Mouse (Mus musculus) bone marrow, adult 2 months (tissue): ENCODE data around the gene Nicn1. TPM values are rescaled to one million over a fixed set of nuclear protein-coding genes. Genes with fewer than 3 reads are reported as not detected.
"Not testable (repeated sequence)": the region's sequence is repeated elsewhere in the genome, so short reads cannot be mapped to it uniquely, and the experiment has no call there.

Experiments
- H3K27ac ChIP-seq: fragments of 200-500 bp; 2 replicates; pipeline ENCODE4 v1.5.1; 2012; ENCODE audit warnings: low read depth, mild to moderate bottlenecking, control low read depth, inconsistent platforms, low read length; ENCODE audit not compliant: control insufficient read depth, poor library complexity, insufficient read depth
- H3K4me1 ChIP-seq: fragments of 200-500 bp; 2 replicates; pipeline ENCODE4 v1.6.1; 2011; ENCODE audit warnings: low read length; ENCODE audit not compliant: control insufficient read depth, insufficient read depth
- H3K4me3 ChIP-seq: fragments of 200-500 bp; replicated peaks from 2 replicates; pipeline ENCODE3; 2011; ENCODE audit warnings: mild to moderate bottlenecking, low read depth, low read length, control low read depth; ENCODE audit not compliant: control insufficient read depth
- CTCF ChIP-seq: fragments of 200-500 bp; IDR thresholded peaks from 2 replicates; pipeline ENCODE4 v1.5.1; 2011; ENCODE audit warnings: low read length, control low read depth; ENCODE audit not compliant: control insufficient read depth, insufficient read depth
- POLR2A ChIP-seq: fragments of 200-500 bp; IDR thresholded peaks from 2 replicates; pipeline ENCODE4 v1.6.1; 2011; ENCODE audit warnings: low read depth, mild to moderate bottlenecking, control low read depth, low read length, borderline replicate concordance; ENCODE audit not compliant: control insufficient read depth
- WGBS: fragments of 180-500 bp; shearing (Covaris S2); methylation state at CpG from one replicate; pipeline ENCODE4 v1.1.7; 2018; 5-methylcytosine and 5-hydroxymethylcytosine counted together
- polyA plus RNA-seq: library from polyadenylated mRNA; stranded (reverse); fragments of >200 nt; gene quantifications from 2 replicates; pipeline ENCODE4 v1.2.4, GENCODE M21; 2011; ENCODE audit warnings: low replicate concordance; ENCODE audit not compliant: missing spikeins, insufficient read depth, insufficient read length

The Nicn1 gene
- polyA plus RNA-seq, 1 experiment: 2.3 TPM

DNA sequence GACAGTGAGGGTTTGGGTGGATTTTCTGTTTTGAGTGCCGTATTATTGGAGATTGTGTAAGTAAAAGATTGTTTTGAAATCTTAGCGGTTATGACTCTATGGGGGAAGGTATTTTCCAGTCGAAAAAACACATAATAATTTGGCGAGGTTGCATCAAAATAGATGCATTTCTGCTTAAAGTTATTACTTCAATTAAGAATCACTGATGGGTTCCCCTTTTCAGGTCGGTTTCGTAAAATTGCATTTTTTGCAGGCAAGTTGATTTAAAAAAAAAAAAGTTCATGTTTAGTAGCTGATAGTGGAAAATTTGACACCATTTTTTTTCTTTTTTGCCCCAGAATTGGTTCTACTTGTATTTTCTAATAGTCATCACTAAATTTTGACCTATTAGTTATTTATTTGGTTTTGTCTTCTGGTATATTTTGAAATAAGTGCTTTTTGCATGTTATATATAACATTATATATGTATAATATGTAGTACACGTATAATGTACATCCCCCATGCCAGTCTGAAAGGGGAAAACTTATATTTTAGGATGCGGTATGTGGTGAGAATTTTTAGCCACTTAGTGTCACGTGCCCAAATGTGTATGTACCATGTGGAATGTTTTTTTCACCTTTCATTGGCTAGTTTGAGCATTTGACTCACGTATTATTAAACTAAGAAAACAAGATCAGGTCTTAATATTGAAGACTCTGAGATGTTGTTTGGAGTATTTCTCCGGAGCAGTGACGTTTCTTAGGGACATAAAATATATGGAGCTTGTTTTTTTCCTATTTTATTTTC, 17.0 kb downstream of the Nicn1 start:
- Histone ChIP-seq H3K4me3 (peak overlapping the region; percentile 93), H3K4me1 (peaks cover 4% of the 10 kb centered on the region; the same call in 1 of the 2 replicates), H3K27ac (peak overlapping the region; percentile 99)
- no peak for TF ChIP-seq CTCF
- TF ChIP-seq POLR2A: no peak
- 2% methylated on average over 12 of the region's 12 CpGs for WGBS

DNA sequence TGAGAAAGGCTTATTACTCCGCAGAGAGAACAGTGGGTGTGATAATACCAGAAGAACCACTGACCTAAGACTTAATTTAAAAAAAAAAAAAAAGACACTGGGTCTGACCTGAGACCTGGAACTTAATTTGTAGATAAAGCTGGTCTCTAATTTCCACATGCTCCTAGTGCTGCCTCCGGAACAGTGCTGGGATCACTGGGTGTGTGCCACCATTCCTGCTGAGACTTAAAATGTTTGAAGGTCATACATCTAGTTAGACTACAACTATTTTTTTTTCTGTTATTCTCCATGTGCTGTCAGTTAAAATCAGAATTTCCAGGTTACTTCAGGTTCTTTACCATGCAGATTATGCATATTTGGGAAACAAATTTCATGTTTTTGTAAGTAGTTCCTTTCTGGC, 17.9 kb downstream of the Nicn1 start:
- no peak overlapping the region for H3K27ac ChIP-seq
- peaks cover 4% of the 10 kb centered on the region; the same call in 1 of the 2 replicates for H3K4me1 ChIP-seq
- WGBS: 45% methylated on average over 2 of the region's 2 CpGs
- TF ChIP-seq CTCF: no peak
- no peak for TF ChIP-seq POLR2A
- H3K4me3 ChIP-seq: peak overlapping the region; percentile 67

DNA sequence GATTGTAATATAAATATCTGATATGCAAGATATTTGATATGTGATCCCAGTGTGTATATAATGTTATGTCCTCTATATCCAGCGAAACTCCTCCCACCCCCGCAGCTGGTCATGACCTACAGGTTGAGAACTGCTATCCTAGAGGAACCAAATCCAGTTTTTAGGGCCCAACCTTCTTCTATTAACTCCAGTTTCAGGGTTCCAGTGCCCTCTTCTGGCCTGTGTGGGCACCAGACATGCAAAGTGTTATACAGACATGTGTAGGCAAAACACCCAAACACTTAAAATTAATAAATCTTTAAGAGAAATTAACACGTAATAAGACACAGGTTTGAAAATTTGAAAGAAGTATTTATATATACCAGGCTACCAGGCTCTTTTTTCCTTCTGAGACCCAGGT, 27.3 kb downstream of the Nicn1 start:
- no peak overlapping the region for H3K27ac ChIP-seq
- WGBS: 87% methylated on average over 3 of the region's 3 CpGs
- TF ChIP-seq CTCF (peak; percentile 16; the same call in 1 of the 2 replicates), POLR2A (no peak)
- H3K4me3 ChIP-seq: no peak overlapping the region
- peaks cover 1% of the 10 kb centered on the region; the same call in 1 of the 2 replicates for H3K4me1 ChIP-seq

DNA sequence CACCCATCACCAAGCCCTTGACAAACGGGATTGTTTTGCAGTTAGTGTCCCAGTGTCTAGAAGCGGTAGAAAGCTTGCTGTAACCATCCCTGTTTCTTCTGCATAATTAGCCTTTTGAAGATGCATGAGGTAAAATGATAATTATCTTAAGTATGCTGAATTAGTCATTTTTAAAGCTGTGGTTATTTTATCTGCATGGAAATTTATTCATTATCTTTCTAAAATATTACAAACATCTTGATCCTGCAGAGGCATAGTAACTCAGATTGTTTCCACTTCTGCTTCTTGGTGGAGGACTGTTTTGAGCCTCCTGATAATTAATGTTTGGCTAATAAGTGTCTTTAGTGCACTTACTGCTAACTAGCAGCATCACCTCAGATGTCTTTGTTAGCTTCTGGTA, 28.2 kb downstream of the Nicn1 start:
- 75% methylated on average over 2 of the region's 2 CpGs for WGBS

DNA sequence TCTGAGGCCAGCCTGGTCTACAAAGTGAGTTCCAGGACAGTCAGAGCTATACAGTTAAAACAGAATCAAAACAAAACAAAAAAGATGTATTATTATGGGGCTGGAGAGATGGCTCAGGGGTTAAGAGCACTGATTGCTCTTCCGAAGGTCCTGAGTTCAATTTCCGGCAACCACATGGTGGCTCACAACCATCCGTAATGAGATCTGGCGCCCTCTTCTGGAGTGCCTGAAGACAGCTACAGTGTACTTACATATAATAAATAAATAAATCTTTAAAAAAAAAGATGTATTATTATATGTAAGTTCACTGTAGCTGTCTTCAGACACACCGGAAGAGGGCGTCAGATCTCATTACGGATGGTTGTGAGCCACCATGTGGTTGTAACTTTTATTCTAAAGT, 31.8 kb downstream of the Nicn1 start:
- not testable (repeated sequence) for H3K4me3 ChIP-seq, H3K27ac ChIP-seq, H3K4me1 ChIP-seq
- 75% methylated on average over 7 of the region's 7 CpGs for WGBS

More for the DNA sequence above, 28.2 kb downstream of the Nicn1 start:
- no peak for TF ChIP-seq POLR2A
- no peak for TF ChIP-seq CTCF
- no peak overlapping the region for H3K27ac ChIP-seq
- peaks cover 1% of the 10 kb centered on the region; the same call in 1 of the 2 replicates for H3K4me1 ChIP-seq
- H3K4me3 ChIP-seq: no peak overlapping the region

DNA sequence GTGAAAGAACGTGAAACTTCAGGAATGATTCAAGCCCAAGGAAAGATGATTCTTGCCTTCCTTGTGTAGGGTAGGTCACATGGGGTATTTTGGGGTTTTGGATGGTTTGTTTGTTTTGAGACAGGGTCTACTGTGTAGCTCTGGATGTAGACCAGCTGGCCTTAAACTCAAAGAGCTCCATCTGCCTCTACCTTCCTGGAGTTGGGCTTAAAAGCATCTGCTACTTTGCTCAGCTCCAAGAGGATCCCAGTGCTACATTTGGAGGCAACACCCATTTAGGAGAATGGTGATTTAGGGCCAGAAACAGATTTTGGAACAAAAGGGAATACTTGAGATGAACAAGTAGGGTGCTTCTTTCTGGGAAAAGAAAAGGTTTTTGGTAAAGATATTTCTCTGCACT, 34.6 kb downstream of the Nicn1 start:
- 80% methylated on average over 1 of the region's 1 CpGs for WGBS
- H3K27ac ChIP-seq: no peak overlapping the region
- TF ChIP-seq CTCF (no peak), POLR2A (no peak)
- H3K4me3 ChIP-seq: no peak overlapping the region
- no peaks in the 10 kb centered on the region; the same call in 1 of the 2 replicates for H3K4me1 ChIP-seq

DNA sequence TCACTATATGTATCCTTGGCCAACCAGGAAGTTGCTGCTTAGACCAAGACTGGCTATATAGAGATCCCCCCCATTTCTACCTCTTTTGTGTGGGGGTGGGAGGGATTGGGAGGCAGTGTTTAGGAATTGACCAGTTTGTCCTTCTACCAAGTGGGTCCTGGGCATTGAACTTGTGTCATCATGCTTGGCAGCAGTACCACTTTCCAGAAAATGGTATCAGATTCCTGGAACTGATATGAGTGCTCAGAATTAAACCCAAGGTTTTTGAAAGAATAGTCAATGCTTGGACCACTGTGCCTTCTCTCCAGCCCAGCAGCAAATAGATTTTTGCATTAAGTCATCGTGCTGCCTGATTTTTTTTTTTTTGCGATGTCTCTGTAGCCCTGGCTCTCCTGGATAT, 35.6 kb downstream of the Nicn1 start:
- TF ChIP-seq CTCF (no peak), POLR2A (no peak)
- Histone ChIP-seq H3K4me1 (no peaks in the 10 kb centered on the region; the same call in 1 of the 2 replicates), H3K27ac (no peak overlapping the region), H3K4me3 (no peak overlapping the region)
- 83% methylated on average over 2 of the region's 2 CpGs for WGBS

DNA sequence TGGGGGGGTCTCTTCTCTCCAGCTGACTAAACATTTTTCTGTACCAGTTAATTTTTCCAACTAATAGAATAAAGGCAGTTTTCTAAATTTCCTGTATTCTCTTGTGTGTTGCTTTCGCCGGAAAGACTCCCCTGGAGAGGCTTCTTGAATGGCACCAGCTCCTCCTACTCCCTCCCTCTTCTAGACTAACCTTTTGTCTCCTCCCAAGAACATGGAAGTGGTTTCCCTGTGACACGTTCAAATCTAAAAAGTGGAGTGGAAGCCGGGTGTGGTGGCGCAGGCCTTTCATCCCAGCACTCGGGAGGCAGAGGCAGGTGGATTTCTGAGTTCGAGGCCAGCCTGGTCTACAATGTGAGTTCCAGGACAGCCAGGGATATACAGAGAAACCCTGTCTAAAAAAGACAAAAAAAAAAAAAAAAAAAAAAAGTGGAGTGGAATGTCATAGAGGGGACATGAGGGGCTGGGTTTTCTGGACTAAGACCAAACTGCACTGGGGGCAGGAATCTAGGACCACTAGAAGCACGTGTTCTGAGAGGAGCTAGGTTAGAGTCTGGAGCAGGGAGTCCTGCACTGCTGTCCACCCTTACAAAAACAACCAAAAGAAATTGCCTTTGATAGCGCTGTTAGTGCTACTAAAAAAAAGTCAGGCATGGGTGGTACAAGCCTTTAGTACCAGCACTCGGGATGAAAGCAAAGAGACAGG, 47.8 kb downstream of the Nicn1 start:
- H3K4me1 ChIP-seq: peaks cover 3% of the 10 kb centered on the region; the same call in 1 of the 2 replicates
- TF ChIP-seq POLR2A: no peak
- no peak for TF ChIP-seq CTCF
- H3K4me3 ChIP-seq: no peak overlapping the region
- peak overlapping the region; percentile 96 for H3K27ac ChIP-seq
- WGBS: 51% methylated on average over 10 of the region's 10 CpGs

DNA sequence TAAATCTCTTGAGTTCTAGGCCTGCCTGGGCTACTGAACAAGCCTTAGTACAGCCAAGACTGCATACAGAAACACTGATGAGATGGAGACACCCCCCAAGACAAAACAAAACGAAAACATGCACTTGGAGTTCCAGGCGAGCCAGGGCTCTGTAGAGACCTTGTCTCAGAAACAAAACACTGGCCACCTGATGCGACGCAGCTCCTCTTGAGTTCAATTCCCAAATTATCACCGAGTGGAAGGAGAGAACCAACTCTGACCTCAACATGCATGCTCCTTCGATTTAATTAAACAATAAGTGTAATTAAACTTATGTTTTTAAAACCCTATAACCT, 48.3 kb downstream of the Nicn1 start:
- TF ChIP-seq CTCF: no peak
- TF ChIP-seq POLR2A: no peak
- WGBS: 19% methylated on average over 6 of the region's 6 CpGs
- Histone ChIP-seq H3K4me1 (peaks cover 5% of the 10 kb centered on the region), H3K27ac (peak overlapping the region; percentile 96), H3K4me3 (peak overlapping the region; percentile 40)
